Mouse (Mus musculus): ENCODE measurements around the gene Tab2. TPM values are rescaled to one million over a fixed set of nuclear protein-coding genes. Genes with fewer than 3 reads are reported as not detected.

Gene Tab2
- 10 to 100 TPM; 81.0 to 85.8 TPM for total RNA-seq (2021)
- long read RNA-seq, experiment 1, partial matches to known transcripts = 3 of 9 reads
- long read RNA-seq, experiment 1, other reads (novel, unspliced or antisense) = 6 of 9 reads
- long read RNA-seq, experiment 2, full-length matches to known transcripts = 4 of 25 reads
- long read RNA-seq, experiment 2, partial matches to known transcripts = 15 of 25 reads
- long read RNA-seq, experiment 2, other reads (novel, unspliced or antisense) = 6 of 25 reads

DNA sequence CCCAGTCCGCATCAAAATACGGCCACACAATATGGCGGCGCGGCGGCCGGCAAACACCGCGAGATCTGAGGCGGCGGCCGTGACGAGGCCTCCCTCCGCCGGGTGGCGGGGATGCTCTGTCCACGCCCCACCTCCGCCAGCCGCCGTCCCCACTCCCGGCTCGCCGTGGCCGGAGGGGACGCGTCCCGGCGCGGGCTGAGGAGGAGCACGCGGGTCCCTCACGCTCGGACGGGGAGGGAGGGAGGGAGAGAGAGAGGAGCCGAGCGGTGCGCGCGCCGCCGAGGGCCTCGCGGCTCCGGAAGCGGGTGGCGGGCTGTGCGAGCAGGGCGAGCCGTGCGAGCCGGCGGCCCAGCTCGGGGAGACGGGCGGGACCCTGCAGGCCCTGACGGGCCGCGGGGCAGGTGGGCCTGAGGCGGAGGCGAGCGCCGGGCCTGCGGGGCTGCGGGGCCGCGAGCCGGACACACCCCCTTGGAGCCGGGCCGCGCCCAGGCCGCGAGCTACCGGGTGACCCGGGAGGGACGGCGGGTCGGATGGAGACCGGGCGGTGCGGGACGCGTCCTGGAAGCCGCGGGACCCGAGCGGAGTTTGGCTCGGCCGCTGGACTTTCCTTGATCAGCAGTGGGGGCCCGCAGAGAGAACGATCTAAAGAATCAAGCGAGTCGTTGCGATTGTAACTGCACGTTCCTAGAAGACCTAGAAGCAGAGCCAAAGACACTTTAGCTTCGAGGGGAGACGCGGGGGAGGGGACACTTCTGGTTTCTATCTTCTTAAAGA lies at the start of gene Tab2:
Gene Tab2, minus strand, starts transcription at position 3 of the 774 bp plus-strand sequence.
- peak; percentile 70 to 83 for DNase-seq (ENCODE audit: low spot score in 2 of 2)

- no peak for DNase-seq (ENCODE audit: low spot score in 2 of 2)
Measured at GRCm38 (mm10) chr10:7992258-7992919, 36.4 kb upstream of the Tab2 start.

DNA sequence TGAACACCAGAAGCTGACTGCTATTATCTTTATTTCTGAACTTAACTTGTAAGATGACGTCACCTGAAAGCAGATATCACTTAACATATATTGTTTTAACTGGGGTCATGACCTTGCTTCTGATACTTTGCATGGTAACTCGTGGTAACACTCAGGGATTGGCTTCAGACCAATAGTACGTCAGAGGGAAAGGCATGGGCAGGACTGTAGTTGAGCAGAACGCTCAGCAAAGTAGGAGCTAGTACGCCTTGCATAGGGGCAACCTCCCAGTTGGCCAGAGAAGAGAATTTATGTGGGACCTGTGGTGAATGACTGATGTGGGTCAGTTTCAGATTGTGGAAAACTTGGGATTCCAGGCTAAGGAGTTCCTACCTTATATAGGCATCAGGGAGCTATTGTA lies 35.6 kb upstream of the Tab2 start:
- DNase-seq (ENCODE audit: low spot score in 2 of 2) = no peak

- DNase-seq (ENCODE audit: low spot score in 2 of 2) = no peak
Measured at GRCm38 (mm10) chr10:7987521-7987920, 31.5 kb upstream of the Tab2 start.

- DNase-seq (ENCODE audit: low spot score in 2 of 2) = no peak
Measured at GRCm38 (mm10) chr10:7976462-7976861, 20.4 kb upstream of the Tab2 start.

DNA sequence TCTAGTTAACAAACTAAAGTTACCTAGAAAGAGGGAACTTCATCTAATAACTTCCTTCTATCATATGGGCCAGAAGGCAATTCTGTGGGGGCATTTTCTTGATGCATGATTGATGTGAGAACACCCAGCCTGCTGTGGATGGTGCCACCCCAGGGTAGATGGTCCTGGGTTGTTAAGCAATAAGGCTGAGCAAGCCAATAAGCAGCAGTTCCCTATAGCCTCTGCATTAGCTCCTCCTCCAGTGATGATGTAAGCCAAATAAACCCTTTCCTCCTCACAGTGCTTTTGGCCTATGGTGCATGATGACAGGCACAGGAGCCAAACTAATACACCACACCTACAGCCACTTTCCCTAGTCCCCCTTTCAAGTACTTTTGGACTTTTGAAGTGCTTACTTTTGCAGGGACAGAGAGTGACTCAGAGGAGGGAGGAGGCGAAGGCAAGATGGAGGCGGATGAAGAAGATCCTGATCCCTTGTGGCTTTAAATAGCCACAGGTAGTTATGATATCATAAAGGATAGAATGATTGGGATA lies 12.8 kb upstream of the Tab2 start:
- DNase-seq (ENCODE audit: low spot score in 2 of 2) = no peak

- no peak for DNase-seq (ENCODE audit: low spot score in 2 of 2)
Measured at GRCm38 (mm10) chr10:7967096-7967495, 11.1 kb upstream of the Tab2 start.

DNA sequence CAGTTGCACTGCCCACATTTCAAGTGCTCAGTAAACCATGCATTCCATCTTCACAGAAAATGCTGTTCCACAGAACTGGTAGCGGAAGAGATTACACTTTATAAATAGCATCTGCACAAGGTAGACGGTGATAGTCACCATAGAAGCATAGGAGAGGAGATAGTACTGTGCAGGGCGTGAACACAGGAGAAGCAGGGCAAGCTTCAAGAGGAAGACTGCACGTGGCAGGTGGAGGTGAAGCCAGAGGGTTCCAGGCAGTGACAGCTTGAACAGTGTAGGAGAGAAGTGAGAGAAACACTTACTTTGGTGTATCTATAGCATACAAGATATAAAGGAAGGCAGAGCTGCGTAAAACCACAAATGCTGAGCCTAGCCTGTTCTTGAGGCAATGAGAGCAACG lies 3.0 kb upstream of the Tab2 start:
- DNase-seq (ENCODE audit: low spot score in 2 of 2) = no peak

DNA sequence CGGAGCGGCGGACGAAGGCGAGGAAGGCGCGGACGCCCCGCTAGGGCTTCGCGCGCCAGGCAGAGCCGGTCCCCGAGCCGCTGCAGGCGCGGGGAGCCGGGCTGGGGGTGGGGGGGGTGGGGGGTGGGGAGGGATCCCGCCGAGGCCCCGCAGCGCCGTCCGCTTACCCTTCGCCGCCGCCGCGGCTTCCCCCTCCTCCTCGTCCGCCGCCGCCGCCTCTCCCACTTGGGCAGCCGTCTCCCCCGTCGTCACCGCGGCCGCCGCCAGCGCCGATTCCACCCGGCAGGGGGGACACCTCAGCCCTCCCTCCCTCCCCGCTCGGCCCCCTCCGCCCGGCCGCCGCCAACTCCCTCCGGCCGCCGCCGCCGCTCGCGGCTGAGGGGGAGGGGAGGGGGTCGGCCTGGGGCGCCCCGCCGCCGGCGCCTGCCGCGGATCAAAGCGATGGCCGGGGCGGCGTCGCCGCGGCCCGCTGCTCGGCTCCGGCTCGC lies 352 bp downstream of the Tab2 start:
- peak; percentile 18 to 38 for DNase-seq (ENCODE audit: low spot score in 2 of 2)

DNA sequence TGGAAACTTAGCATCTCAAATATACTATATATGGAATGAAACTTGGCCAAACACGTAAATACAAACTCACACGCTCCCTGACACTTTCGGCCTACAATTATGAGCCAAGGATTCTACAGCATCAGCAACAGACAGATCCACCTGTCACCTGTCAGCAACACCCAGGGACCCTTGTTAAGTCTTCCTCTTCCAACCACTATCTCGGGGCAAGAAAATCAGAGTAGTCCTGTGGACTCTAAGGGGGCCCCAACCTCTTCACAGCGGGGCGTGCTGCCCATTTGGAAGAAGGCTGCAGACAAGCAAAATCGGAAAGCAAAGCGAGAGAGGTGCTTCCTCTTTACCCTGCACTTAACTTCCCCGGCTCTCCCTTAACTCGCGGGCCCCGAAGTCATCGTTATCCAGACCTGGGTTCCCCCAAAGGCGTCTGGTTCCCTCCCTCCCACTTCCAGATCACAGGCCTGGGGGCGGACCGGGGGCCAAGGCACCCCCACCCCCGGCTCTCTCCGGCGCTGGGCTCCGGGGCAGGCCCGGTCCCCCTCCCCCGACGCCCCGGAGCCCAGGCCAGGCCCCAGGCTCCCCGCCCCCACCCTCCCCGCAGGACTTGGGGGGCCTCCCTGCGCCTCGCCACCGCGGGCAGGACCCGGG lies 919 bp downstream of the Tab2 start:
- peak; percentile 21 to 24 for DNase-seq (ENCODE audit: low spot score in 2 of 2)

GRCm38 (mm10) chr10:7954627-7954988 lies 1.4 kb downstream of the Tab2 start:
- no peak for DNase-seq (ENCODE audit: low spot score in 2 of 2)

- DNase-seq (ENCODE audit: low spot score in 2 of 2) = no peak
Measured at GRCm38 (mm10) chr10:7943006-7943405, 13.0 kb downstream of the Tab2 start.

GRCm38 (mm10) chr10:7936556-7937192 lies 19.4 kb downstream of the Tab2 start:
- DNase-seq (ENCODE audit: low spot score in 2 of 2) = no peak

DNA sequence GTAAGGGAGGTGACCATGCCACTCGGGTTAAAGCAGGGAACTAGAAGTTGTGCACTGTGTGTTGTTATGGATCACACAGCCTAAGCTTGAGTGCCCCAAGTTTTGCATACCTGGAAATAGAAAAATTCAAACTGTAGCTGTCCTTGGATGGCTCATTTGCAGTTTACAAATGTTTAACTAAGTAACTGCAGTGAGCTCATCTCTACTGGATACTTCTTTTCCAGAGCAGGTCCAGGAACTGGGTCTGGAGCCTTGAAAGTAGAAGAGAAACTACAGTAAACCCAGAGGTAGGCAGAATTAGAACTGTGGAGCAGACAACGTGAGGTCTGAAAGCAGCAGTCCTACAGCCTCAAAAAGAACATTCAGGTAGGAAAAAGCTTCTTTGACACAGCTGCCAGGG lies 23.1 kb downstream of the Tab2 start:
- DNase-seq (ENCODE audit: low spot score in 2 of 2) = no peak

GRCm38 (mm10) chr10:7928996-7929395 lies 27.0 kb downstream of the Tab2 start:
- no peak for DNase-seq (ENCODE audit: low spot score in 2 of 2)

- no peak for DNase-seq (ENCODE audit: low spot score in 2 of 2)
Measured at GRCm38 (mm10) chr10:7925481-7925880, 30.5 kb downstream of the Tab2 start.

- DNase-seq (ENCODE audit: low spot score in 2 of 2) = no peak
Measured at GRCm38 (mm10) chr10:7923433-7923832, 32.6 kb downstream of the Tab2 start.

DNA sequence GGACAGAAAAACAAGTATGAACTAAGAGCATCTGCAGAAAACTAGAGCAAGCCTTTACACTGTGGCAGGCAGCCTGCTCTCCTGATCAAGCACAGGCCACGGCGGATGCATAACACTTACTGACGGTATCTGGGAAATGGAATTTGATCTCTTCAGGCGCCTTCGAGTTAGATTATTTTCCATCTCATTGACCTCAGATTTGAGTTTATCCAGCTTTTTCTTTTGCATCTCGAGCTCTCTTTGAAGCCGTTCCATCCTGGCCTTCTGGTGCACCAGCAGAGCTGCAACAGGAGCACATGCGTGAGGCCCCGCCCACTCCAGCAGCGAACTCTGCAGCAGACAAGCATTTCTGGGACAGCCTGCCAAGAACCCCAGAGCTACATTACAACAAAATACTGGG lies 44.8 kb downstream of the Tab2 start:
- DNase-seq (ENCODE audit: low spot score in 2 of 2) = no peak

DNA sequence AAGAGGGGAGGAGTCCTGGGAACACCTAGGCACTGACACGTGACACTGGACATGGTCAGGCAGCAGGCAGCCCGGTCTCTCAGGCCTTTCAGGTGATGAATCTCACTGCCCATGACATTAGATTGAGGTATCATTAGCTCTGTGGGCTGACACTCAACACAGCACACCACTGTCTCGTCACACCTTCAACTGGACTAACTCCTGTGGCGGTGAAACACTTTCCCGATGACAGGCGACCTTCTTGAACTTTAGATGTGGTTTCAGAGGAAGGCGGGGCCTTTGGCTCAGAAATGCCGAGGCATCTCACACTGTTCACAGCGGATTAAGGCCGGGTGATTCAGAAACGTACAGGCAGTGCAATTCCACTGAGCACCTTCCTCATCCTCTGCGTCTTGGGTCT lies 48.9 kb downstream of the Tab2 start:
- DNase-seq (ENCODE audit: low spot score in 2 of 2) = no peak

DNA sequence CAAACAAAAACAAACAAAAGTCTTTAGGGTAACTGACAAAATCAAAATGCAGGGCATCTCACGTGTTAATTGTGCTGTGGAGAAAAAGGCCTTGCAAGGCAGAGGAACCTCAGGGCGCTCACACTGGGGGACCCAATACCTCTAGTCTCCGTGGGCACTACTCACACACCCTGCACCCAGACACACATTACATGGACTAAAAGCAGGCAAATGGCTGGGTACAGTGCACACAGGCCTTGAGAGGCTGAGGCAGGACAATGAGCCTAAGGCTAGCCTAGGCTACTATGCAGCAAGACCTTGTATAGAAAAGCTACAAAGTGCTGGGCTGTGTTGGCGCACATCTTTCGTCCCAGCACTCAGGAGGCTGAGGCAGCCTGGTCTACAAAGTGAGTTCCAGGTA lies 51.9 kb downstream of the Tab2 start:
- no peak for DNase-seq (ENCODE audit: low spot score in 2 of 2)
